Mouse (Mus musculus) mouse trophoblast stem cell (cell line): Measurements from ENCODE around the gene Grap.

Experiments used
- in situ Hi-C, 2 experiments: fragments of 300-500 bp; cut with MseI, MboI; formaldehyde crosslinking; loops; 2 replicates in 1 of 2; 3 replicates in 1 of 2; pipeline ENCODE4 v1.15.1; 2025

Gene Grap

DNA sequence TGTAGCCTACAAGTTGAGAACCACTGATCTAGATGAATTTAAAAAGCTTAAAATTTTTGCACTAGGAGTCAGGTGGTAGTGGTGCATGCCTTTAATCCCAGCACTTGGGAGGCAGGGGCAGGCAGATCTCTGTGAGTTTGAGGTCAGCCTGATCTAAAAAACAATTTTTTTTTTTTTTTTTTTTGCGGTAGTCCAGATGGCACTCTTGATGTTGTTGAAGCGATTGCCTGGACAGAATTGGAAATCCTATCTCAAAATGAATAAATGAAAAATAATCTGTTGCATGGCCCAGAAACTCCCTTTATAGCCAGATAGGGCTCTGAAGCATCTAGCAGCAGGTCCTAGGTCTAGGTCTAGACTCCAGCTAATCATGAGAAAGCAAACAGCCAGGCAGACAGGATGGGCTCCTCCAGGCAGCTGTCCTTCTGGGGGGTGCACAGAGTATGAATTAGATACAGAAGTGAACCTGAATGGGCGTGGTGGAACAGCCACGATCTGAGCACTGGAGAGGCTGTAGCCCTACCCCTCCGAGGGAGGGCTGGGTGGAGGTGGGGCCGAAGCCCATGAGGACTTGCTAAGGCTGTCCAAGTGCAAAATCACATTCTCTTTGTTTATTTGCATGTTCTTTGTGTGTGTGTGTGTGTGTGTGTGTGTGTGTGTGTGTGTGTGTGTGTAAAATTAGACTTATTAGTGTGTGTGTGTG, 3.2 kb downstream of the Grap start:
- in situ Hi-C loops = no loop called here

DNA sequence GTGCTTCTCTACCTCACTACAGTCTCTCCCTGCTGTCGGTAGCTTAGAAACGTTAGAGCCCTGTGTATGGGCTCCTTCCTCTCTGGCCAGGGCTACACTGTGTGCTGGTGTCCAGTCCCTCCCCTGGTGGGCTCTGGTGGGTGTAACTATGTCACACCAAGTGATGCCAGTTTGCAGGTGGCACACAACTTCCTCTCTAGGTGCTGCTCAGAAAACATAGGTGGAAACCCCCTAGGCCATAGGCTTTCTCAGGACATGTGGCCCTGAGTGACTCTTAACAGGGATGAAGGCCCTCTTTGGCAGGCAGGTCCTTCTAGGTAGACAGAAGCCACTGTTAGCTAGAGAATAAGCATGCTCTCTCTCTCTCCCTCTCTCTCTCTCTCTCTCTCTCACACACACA, 4.4 kb downstream of the Grap start:
- in situ Hi-C loops = no loop called here

DNA sequence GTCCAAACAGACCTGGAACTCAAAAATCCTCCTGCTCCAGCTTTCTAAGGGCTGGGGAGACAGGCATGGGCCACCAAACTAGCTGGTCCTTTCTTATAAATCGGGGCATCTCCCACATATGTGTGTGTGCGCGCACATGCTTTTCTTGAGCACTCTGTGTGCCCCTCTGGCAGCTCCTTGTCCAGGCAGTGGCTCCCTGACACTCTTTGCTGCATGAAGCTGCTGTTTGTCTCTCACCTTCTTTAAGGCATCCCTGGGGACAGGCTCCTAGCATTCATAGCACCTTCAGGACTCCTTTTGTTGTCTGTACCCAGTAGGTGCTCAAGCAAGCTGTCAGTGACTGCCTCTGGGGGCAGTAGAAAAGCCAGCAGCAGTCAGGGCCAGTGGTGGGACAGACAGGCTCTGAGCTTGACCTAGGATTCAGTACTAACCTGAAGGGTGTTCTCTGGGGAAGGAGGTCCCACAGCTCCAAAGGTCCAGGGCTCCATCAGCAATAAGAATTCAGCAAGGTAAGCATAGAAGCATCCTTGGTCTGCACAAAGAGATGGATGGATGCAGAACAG, 5.4 kb downstream of the Grap start:
- in situ Hi-C loops = no loop called here

DNA sequence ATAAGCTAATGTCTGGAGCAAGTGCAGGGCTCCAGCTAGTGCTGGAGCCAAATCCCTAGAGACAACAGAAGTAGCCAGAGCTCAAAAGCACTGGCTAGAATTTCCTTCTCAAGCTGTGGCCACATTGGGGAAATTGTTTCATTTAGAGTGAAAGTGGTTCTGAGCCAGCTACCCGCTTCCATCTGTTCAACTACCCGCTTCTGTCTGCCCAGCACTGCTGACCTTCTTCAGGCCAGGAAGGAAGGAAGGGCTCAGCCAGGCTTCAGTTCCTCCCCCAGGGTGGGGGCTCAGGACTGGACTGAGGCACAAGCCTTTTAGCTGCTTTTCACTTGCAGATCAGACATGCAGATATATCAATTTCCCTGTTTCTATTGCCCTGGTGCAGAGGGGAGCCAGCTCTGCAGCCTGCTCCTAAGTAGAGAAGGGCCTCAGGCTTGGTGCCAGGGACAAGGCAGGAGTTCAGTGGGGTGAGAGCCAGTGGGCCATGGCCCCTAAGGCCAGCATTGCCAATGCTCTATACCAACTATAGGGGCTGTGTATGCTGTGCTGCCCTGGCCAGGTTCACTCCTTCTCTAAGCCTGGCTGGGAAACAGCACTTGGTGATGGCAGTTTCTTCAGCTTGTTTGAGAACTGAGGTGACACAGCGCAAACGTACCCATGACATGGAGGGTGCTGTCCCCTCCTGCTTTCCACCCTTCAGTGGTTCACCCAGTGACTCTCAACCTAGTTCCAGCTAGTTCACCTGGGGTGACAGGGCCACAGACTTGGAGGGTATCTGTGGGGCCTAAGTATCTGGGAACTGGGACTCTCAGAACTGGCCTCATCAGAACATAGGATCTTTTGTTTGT, 6.2 kb downstream of the Grap start:
- in situ Hi-C loops = no loop called here

DNA sequence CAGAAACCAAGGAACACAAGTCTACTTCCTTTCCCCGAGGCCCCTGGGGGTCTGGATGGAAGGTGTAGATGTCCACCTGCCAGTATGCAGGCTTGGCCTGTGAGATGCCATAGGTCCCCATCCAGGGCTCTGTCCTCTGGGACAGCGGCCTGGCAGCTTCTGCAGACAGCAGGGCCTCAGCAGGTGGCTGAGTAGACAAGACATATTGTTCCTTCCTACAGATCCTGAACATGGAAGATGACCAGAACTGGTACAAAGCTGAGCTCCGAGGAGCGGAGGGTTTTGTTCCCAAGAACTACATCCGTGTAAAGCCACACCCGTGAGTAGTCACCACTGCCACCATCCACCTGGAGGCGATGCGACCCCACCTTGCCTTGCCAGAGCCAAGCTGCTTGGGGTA, 6.9 kb downstream of the Grap start:
- in situ Hi-C loops = no loop called here

DNA sequence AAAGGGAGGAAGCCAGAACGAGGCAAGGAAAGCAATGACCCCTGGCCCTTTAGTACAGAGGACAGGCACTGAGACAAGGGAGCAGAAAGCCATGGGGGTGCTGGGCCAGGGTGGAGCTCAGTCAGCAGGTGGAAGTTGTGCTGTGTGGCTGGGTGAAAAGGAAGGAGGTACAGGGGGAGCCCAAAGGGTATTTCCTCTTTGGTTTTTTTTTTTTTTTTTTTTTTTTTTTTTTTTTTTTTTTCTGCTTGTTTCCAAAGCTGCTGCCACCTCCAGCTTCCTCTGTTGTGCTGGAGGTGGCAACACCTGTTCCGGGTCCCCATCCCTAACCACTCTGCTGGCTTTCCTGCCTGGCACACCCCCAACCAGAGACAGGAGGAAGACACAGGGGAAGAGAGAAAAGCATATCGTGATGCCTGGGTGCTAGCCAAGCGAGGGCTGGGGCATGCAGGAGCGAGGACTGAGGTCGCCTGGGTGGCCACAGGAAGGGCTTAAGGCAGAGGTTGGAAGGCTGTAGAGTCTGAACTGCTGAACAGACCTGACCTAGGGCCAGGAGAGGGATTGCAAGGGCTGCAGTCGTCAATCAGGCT, 7.8 kb downstream of the Grap start:
- in situ Hi-C loops = no loop called here

DNA sequence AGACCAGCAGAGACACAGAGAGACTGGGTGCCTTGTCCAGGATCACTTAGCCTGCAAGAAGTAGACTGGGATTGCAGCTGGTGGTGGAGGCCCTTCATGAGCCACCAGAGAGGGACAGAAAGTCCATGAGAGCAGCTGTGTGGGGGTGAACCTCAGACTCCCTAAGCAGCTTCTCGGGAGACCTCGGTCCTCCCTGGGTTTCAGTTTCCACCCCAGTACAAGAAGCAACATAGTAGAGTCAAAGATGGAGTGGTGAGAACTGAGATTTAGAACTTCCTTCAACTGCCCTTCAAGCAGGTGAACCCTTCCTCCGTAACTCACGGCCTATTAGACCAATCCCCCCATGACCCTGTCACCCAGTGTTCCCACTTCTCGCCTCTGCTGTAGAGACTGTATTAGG, 9.1 kb downstream of the Grap start:
- in situ Hi-C loops = no loop called here

DNA sequence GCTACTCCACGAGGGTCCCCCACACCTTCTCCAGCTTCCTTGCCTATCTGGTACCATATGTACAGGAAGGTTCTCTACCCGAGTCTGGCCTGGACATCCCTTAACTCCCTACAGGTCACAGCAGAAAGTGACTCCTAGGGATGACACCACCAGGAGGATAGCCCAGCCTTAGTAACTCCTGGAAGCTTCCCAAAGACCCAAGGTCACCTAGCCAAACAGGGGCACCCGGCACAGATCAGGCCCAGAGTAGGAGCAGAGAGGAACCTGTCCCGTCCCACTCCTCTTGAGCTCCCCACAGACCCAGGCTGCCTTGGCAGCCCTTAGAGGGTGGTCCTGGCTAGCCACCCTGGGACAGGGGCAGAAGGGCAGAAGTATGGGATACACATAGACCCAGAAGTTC, 12.3 kb downstream of the Grap start:
- in situ Hi-C loops = loop anchor here in 1 of 2 experiments (5.0 kb wide), 1 partner anchor 52 kb away; no protein-coding TSS in a partner anchor

DNA sequence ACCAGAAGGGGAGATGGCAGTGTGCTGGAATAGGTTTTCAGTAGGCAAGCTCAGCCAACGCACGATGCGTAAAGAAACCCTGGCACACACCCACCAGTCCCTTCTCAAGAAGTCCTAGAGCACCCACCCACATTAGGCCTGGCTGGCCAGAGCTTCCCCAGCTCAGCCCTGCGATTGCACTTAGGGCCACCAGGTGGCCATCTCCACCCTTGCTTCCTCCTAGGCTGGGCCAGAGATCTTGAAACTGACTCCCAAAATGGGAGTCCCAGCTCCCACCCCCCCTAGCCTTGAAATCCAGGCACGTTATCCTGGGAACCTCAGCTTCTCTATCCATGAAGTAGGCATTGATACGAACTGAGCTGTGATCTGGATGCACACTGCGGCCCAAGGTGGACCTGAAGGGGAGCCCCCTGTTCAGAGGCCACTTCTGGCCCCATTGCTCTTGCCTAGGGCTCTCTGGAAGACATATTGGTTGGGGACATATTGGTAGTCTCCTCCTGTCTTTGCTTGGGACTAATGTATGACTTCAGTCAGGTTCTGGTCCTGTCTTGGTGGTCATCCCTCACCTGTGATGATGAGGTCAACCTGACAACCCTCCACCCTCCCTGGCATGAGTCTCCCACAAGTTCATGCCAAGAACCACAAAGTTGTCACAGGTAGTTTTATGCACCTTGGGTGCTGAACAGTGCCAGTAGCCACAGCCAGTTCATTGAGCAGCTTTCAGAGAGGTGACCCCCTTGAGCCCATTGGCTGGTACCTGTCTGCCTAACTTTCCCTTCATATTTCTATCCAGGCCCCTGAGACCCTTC, 13.1 kb downstream of the Grap start:
- in situ Hi-C loops = loop anchor here in 1 of 2 experiments (5.0 kb wide), 1 partner anchor 51 kb away; no protein-coding TSS in a partner anchor

DNA sequence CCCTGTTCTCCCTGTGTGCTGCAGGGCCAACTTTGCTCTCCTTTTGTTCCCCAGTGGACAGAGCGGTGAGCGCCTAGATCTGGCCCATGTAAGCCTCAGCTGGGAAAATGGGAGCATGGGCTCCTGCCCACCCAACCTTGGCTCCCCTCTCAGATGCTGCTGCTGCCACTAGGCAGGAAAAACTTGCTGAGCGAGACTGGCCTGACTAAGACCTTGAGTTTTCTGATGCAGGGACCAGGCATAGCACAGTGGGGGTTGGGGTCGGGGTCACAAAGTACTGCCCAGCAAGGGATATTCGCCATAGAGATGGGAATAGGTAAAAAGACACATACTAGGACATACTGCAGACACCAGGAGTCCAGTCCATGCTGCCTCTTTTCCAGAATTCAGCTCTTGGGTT, 14.2 kb downstream of the Grap start:
- in situ Hi-C loops = loop anchor here in 1 of 2 experiments (5.0 kb wide), 1 partner anchor 50 kb away; no protein-coding TSS in a partner anchor

DNA sequence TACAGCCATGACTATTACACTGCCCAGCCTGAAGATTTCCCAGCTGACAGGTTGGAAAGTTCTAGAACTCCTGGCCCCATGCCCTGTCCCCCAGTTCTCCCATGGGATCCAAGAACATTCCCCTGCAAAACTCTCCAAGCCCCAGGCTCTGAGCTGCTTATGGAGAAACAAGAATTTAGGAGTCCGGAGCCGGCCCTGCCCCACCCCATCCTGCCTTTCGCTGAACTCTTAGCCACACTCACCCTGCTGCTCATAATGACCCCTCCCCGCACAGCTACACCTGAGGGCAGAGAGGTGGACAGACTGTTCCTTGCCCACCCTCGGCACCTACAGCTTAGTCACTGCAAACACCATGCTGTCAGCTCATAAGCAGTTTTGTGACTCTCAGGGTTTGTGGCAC, 14.7 kb downstream of the Grap start:
- in situ Hi-C loops = loop anchor here in 1 of 2 experiments (5.0 kb wide), 1 partner anchor 50 kb away; no protein-coding TSS in a partner anchor

DNA sequence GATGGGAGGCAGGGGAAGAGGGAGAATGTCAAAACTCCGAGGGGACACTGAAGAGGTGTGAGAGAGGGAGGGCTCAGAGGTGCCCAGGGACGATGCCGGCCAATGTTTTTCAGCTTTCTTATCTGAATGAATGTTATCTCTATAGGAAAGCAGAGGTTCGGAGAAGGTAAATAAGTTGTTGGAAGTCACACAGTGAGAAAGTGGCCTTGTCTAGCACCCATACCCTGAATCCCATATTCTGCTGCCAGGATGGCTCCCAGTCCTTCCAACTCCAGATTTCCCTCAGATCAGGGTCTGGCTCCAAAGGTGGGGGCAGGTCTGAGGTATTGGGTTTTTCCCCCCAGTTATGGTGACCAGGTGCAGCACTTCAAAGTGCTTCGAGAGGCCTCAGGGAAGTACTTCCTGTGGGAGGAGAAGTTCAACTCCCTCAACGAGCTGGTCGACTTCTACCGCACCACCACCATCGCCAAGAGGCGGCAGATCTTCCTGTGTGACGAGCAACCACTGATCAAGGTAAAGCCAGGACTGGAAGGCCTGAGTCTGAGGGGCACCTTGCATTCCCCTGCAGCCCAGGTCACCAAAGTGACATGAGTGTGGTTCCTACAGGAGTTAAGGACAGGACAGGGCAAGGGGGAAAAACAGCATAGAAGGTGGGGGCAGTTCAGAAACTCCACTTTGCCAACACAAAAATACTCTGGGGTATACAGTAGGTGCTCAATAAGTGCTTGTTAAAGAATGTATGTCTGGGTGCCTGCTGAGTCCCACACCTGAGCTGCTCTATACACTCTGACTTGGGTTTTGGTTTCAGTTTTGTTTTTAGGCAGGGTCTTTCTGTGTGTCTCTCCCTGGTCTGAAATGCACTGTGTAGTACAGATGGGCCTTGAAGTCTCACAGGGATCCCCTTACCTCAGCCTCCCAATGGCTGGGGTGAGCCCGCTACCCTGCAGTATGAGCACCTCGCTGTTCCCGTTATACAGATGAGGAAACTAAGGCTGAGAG, 16.7 kb downstream of the Grap start:
- in situ Hi-C loops = loop anchor here (5.0 kb wide), 1 partner anchor 48 kb away; no protein-coding TSS in a partner anchor

DNA sequence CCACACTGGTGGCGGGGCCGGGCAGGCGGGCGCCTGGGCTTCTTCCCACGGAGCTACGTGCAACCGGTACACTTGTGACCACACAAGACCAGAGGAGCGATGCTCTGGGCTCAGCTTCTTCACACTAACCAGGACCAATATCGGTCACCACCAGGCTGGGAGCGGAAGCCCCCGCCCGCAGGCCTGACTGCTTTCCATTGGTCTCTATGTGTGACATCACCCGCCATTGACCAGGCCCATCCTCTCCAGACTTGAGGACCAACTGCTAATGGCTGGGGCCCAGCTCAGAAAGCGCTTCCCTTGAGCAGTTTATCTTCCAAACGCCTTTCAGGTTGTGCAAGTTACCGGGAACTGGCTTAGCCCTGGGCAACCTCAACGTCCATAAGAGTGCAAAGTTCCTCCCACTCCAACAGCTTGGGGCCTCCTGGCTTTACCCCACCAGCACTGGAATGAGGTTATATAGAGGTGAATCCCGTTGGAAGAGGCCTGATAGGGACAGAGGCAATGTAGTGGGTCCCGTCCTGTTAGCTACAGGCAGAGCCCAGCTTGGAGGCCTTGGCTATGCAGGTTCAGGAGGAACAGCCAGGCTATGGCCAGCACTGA, 18.8 kb downstream of the Grap start:
- in situ Hi-C loops = loop anchor here in 1 of 2 experiments (5.0 kb wide), 1 partner anchor 45 kb away; no protein-coding TSS in a partner anchor

DNA sequence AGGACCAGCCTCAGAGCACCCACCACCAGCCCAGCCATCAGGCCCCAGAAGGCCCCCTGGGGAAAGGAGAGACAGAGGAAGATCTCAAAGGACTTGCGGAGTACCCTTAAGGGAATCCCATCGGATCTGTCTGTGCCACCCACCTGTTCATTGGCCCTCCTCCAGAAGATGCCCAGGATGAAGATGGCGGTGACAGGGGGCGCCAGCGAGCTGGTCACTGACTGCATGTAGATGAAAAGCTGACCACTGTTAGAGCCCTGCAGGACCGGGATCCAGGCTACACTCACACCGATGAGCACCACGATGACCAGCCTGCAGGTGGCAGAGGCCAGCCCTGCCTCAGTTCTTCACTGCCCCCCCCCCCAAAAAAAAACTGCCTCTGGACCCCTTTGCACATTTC, 20.6 kb downstream of the Grap start:
- in situ Hi-C loops = loop anchor here in 1 of 2 experiments (5.0 kb wide), 1 partner anchor 44 kb away; no protein-coding TSS in a partner anchor

DNA sequence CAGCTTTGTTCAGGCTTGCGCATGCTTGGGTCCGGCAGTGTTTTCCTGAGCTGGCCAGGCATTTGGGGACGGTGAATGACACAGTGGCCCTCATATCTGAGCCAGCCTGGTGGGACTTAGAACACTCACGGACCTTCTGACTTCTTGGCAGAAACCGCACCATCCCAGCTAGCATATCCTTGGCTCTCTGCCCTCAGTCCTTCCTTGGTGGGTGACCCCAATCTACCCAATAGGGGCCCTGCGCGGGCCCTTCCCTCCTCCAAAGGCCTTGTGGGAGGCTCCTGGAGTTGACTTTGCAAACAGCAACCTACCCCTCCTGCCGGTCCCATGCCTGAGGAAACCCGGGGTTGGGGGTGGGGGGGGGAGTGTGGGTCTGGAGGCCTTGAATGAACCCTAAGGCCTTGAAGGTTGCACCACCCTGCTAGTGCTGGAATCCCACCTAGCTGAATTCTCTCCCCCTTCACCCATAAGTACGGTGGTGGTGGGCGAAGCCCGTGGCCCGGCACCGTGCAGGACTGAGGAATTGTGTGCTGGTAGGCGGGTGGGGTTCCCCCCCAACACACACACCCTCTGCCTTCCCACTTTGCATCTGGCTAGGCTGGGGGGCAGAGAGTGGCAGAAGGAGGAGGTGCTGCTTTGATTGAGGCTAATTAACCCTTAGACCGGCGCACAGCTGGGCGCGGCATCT, 21.2 kb downstream of the Grap start:
- in situ Hi-C loops = loop anchor here in 1 of 2 experiments (5.0 kb wide), 1 partner anchor 43 kb away; no protein-coding TSS in a partner anchor

DNA sequence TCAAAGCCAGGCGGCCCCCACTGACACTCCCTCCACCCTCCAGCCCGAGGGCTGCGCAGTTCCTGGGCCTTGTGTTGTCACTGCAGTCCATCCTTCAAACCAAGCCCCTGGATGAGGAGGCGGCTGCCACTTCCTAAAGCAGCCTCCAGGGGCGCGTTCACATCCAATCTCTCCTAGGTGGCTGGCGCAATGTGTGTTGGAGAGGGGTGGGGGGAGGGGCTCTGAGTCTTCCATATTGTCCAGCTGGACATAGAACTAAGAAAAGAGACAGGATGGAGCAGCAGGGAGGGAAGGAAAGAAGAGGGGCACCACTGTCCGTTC, 21.7 kb downstream of the Grap start:
- in situ Hi-C loops = loop anchor here in 1 of 2 experiments (5.0 kb wide), 1 partner anchor 43 kb away; no protein-coding TSS in a partner anchor

DNA sequence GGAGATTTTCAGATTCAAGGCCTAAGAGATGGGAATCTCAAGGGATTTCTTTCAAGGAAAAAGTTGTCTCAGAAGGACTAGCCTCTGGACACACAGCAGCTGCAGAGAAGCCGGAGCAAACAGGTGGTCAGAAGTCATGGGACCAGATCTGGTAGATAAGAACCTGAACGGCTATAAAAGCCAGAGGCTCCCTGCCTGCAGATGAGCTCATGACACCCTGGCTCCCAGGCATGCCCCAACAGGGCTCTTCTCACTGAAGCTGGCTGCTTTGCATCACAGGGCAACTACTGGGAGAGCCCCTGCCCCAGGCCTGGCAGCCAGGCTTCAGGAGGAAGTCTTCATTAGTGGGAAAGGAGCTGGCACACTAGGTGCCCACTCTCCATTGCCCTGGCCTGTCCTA, 22.3 kb downstream of the Grap start:
- in situ Hi-C loops = no loop called here

DNA sequence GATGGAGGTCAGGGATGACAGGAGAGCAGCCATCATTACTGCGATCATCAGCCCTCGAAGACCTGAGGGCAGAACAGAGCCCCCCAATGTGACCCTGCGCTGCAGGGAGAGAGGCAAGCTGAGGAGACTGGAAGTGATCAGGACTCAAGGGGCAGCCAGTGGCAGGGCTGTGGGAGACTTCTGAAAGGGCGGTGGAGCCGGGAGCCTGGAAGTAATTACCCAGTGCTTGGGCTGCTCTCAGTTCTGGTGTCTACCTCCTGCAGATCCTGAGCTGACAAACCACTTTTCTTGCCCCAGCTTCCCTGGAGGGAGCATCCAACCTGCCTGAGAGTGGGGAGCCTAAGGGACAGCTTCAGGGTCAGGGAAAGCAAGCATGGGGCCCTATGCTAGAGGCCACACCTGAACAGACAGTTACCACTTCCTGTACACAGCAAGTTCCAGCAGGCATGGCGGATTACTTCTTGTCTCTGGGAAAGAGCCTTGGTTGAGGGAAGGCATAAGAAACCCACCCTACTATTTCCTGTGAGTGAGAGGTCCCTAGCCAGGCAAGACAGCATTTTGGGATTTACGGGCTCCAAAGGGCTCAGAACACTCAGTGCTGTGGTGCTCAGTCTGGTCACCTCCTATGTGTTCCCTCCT, 23.3 kb downstream of the Grap start:
- in situ Hi-C loops = no loop called here
